Mouse (Mus musculus) A20 (cell line): ENCODE data around the gene B230104I21Rik.

Source experiments
- DNase-seq: peaks from one replicate; pipeline ENCODE4 v3.0.0-alpha.2; 2011; ENCODE audit warnings: low read depth, low spot score

The B230104I21Rik gene

DNA sequence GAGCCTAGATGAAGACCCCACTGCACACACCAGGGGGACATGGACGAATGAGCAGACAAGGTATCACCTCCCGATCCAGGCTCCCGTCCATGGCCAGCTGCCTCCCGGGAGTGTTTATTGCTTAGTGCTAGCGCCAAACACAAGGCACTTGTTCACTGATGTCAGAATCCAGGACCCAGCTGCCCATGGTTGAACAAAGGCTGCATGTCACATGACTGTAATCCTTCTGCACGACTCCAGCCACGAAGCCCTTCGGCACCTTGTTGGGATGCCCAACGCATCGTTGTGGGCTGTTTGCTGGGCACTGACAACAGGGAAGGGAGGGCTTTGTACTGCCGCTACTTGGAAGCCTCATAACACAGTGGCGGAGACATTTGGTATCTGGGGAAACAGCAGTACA lies at the start of gene B230104I21Rik:
TSS of gene B230104I21Rik (plus strand) at position 367 of the 400 bp plus-strand sequence.
- DNase-seq: no peak

DNA sequence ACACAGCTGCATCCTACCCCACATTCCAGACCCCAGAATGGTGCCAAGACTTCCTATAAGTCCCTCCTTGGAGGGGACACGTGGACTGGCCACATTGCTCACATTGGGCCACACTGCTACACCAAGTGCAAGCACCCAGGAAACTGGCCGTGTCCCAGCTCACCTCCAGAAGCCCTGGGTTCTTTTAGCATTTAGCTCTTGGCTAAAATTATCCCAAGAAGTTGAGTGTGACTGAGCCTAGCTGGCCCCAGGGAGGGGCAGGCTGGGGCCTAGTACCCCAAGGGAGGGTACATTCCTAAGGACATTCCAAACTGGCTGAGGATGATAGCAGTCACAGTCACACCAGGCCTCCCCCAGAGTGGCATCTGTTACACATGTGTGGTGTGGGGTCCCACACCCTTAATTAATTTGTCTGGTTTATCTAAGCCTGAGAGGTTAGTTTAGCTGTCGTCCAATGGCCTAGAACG lies 42.2 kb upstream of the B230104I21Rik start:
- no peak for DNase-seq

DNA sequence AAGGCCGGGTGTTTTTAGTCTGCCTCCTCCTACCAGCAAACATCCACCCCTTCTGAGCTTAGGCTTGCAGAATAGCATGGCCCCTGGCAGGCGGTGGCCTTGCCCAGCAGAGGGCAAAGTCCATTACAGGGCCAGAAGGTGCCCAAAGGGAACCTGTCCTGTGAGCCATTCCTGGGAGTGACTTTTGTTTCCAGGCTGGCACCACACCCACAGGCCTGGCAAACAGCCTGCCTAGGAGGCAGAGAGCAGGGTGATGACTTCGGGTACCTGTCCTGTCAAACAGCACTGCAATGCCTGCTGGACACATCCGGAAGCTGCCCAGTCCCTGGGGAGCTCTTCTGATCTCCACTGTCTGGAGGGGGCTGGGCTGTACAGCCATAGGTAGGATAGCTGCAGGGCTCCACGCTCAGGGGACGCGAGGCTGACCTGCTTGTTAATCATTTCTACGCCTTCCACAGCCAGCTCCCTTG lies 41.6 kb upstream of the B230104I21Rik start:
- no peak for DNase-seq

DNA sequence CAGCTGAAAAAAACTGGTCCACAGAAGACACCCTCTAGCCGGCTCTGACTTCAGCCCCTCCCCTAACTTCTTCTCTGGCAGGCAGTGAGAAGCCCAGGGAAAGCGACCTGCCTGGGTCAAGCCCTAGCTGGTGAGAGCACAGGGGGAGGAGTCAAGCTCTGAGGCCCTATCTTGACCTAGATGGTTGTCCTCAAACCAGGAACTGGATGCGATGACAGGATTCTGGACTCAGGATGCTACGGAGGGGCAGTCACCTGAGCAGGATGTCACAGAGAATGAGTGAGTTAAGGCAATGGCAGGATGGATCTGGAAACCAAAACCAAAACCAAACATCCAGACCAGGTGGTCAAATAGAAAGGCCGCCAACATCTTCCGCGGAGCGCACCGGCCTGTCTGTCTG lies 38.2 kb upstream of the B230104I21Rik start:
- DNase-seq: no peak

DNA sequence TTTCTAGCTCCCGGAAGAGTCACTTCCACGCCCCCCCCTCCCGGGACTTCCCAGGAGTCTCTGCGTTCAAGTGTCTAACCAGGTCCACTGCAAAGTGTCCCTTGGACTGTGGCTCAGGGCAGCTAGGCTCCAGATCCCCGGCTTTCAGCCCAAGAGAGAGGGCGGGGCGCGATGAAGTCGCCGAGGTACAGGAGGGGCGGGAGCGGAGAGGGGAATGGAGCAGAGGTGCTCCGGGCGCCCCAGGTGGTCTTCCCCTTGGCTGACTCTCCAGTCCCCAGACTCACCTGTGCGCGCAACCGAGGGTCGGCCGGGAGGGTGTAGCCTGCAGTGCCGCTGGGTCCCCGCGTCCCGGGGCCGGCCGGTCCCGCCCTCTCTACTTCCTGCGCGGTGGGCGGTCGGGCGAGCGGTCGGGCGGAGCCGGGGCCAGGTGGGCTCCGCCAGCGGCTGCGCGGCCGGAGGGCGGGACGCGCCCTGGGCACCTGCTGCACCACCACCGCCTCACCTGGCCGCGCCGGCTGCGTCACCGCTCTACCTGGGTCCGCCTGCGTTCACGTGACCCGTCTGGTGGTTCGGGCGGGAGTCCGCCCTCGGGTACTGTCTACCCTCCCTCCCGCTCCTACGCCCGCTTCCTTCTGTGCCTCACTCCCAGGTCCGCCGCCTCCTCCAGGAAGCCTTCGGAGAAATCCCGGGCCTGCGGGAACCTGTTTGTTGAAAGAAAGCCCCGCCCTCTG lies 36.2 kb upstream of the B230104I21Rik start:
- DNase-seq: no peak

DNA sequence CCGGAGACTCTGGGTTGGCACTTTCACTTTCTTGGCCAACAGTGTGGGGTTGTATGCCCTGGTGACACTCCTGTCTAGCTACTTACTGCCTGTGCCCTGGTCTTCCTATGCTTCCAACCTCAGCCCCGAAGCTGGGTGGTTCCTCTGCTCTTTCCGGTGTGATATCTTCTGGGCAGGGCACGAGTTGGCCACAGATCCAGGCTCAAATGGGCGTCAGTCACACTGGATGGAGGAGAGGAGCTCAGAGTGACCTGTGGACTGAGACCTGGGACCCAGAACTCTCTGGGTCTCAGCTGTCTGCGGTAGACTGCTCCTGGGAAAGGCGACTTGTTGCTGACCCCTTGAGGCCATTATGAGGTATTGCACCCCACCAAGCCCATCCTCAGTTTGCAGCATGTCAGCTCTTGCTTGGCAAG lies 34.5 kb upstream of the B230104I21Rik start, which contains the start of gene Arhgef16:
TSS of gene Arhgef16 (minus strand) at position 211 of the 416 bp plus-strand sequence.
- DNase-seq: no peak

DNA sequence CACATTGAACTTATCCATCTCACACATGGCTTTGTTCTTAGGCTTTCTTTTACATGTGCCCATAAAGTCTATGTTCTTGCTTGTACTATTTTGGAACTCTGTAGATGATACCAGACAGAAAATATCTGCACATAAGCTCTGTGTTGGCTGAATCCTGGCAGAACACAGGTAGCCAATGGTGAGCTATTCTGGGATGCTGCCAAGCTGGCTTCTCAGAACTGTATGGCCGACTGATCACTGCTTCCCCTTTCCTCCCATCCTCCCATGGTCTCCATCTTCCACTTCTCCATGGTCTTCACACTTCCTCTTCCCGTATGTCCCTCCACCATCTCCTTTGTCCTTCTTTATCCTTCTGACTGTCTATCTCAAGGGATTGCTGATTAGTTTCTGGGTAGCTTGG lies 26.8 kb upstream of the B230104I21Rik start:
- DNase-seq: no peak

DNA sequence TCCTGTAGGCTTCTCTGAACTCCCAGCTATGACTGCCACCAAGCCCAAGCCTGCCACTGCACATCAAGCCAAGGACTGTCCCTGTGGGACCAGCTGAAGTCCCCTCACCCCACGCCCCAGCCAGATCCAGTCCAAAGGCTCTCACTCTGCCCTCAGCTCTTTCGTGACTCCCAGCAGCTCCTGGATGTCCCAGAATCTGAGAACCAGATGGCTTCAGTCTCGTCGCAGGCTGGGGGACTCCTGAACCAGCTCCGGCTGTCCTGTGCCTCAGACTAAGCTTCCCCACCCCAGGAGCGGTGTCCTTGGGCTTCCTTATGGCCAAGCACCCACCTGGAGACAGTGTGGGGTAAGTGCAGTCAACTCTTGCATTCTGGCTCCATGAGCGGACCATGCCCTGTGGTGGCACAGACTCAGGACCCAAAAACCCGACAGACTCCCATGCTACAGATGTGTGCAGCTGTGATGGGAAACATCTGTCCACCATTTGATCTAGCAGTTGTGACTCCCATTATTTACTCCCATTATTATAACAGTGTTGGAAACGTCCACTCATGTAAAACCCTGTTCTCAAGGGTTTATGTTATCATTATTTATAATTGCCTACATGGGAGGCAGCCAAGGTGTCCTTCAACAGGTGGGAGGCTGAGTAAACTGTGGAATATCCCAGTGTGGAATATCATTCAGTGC lies 25.2 kb upstream of the B230104I21Rik start:
- DNase-seq: no peak

DNA sequence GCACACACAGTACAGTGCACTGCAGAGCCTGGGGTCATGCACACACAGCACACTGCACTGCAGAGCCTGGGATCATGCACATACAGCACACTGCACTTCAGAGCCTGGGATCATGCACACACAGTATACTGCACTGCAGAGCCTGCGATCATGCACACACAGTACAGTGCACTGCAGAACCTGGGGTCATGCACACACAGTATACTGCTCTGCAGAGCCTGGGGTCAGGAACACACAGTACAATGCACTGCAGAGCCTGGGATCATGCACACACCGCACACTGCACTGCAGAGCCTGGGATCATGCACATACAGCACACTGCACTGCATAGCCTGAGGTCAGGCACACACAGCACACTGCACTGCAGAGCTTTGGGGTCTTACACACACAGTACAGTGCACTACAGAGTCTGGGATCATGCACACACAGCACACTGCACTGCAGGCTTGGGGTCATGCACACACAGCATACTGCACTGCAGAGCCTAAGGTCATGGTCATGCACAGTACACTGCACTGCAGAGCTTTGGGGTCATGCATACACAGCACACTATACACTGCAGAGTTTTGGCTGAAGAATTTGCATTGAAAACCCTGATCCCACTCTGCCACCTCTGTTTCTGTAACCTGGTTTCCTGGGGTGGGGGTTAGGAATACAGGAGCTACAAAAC lies 23.6 kb upstream of the B230104I21Rik start:
- no peak for DNase-seq

DNA sequence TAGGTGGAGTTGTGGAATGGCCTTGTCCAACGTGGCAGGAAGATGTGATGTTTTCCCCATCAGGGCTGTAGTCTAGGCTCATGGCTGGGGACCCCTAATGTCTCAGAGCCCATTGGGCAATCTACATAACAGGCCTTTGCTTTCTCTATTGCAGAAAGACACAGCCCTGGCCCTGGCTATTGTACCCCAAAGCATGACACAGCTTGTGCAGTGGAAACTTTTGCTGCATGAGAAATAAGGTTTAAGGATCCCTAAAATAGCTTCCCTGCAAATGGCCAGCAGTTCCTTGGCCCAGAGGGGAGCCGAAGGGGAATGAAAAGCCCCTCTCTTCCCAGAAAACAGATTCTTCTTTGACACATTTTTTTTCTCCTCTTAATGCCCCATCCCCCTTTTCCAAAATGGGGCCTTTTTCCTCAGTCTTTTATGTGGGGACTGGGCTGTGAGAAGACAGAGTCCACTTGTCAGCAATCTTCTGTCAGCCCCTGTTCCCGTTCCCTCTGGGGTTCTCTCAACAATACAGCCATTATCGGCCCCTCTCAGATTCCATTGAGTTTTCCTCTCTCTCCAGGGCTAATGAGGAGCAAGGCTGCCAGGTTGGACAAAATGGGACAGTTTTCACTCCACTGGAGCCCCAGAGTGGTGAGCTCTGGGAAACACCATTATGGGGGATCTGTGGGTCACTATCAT lies 22.8 kb upstream of the B230104I21Rik start:
- no peak for DNase-seq

DNA sequence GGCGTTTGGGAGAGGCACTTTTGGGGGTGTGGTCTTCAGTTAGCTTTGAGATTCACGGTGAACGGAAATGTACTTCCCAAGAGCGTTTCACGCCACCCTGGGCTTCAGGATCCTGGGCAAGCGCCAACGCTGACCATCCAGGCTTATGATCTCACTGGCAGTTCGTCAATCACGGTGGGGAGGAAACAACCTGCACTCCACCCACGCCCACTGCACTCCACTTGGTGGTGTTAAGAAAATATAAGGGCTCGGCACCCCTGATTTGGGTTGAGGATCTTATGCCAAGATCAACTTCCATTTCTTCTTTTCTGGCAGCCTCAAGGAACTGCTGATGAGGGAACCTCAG lies 22.3 kb upstream of the B230104I21Rik start:
- no peak for DNase-seq

DNA sequence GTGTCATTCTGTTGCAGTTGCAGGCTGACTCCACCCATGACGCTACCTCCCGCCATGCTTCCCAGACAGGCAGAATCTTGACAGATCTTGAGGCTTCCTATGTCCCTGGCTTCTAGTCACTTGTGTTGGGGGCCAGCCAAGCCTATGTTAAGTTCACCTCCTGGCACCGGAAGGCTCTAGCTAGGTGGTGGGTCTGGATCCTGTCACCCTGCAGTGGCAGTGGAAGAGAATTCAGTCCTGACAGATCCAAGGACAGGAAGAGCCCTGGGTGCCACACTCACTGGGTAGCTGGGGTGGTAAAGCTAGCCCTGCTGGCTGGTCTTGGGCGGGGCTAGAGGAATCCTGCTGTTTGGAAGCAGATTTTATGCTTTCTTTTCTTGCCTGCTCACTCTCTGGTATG lies 10.5 kb upstream of the B230104I21Rik start:
- DNase-seq: no peak

DNA sequence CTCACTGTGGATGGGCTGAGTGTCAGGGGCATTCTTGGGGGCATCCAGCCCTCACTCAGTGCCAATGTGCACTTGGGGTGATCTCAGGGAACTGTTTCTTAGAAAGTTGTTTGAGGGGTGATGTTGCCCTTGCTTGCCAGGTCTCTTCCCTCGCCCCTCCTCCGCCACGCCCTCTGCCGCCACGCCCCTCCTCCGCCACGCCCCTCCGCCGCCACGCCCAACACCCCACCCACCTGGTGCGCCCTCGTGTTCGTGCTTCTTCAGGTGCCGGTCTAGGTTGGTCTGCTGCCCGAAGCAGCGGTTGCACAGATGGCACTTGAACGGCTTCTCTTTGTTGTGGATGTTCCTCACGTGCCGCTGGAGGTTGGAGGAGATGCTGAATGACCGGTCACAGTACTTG lies 7.5 kb upstream of the B230104I21Rik start:
- no peak for DNase-seq

DNA sequence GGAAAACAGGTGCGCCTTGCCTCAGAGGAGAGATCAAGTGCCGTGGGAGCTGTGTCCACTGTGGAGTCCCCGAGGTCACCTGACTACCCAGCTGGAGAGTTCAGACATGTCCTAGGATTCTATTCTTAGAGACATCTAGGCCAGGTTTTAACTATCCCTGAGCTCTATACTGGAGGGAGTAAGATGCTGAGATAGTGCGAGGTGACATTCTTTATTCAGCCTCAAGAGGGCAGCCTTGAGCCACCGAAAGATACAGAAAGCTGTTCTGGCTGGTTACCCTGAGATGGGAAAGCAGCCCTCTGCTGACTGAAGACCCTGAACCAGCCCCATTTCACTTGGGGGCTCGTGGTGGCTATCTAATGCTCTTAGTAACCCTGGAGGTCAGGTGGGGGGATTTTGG lies 7.1 kb upstream of the B230104I21Rik start:
- DNase-seq: no peak

DNA sequence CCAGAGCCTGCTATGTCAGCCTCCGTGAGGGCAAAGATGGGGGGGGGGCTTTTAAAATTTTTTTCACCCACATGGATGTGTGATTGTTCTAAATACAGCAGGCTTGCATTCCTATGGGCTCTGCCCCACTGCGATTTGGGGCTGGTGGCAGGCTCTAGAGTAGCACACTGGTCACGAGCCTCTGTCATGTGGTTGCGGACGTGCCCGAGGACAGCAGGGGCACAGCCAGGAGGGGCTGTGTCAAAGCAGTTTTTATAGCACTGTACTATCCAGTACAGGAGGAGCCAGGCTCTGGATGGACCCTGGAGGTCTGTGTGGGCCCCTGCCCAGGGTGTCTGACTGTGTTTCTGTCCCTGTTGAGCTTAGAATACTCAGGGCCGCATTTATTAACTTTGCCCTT lies 5.9 kb upstream of the B230104I21Rik start:
- DNase-seq: no peak

DNA sequence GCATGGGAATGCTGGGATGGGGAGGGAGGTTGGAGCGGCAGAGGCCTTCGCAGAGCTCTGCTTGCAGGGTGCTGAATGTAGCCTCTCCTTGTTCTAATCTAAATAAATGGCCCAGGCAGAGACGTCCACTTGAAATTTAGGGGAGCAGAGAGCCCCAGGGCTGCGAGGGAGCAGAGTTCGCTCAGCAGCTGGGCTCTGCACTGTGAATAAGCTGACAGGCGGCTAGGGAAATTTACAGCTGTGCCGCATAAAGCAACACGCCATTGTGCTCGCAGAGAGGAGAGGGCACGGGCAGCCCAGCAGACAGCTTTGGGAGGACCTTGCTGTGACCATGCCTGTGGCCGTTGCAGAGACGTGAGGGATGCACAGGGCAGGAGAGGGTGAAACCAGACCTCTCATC lies 4.7 kb upstream of the B230104I21Rik start:
- no peak for DNase-seq

DNA sequence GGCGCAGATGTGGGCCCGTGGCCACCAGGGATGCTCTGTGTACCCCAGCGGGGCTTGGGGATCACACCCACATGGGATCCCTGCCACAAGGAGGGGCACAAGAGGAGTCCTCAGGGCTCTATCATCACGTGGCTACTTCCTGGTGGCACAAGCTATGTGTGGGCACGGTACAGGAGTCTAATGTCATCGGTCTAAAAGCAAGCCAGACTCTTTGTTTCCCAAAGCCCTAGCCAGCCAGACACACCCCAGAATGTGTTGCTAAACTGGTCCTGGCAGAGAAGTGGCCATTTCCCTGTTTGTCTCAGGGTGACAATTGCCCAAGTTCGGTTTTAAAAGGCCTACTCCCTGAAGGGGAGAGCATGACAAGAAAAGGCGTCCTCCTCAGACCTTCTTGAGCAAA lies 2.6 kb upstream of the B230104I21Rik start:
- DNase-seq: no peak

DNA sequence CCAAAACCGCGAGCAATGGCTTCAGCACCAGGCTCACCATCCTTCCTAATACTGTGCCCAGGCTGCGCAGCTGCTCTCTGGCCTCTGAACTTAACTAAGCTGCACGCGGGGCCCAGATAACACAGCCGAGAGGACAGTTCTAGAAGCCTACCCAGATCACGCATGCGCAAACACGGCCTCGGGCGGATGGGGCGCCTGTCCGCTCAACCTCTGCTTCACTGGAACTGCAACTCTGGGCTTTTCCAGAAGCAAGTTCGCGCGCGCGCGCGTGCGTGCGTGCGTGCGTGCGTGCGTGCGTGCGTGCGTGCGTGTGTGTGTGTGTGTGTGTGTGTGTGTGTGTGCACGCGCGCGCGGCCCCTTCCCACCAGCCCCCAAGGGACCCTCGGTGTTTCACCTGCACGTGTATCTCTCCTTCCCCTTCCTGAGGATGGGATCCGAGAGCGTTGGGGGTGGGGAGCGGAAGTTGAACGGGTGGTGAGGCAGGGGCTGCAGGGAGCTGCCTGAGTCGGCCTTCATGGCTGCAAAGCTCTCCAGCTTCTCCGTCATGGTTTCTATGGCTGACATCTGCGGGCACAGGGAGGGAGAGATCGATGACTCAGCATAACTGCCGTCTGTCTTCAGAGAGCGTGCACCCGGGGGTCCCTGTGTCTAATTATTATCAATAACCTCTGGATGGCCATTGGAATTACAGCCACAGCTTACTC lies 1.1 kb upstream of the B230104I21Rik start:
- DNase-seq: no peak

DNA sequence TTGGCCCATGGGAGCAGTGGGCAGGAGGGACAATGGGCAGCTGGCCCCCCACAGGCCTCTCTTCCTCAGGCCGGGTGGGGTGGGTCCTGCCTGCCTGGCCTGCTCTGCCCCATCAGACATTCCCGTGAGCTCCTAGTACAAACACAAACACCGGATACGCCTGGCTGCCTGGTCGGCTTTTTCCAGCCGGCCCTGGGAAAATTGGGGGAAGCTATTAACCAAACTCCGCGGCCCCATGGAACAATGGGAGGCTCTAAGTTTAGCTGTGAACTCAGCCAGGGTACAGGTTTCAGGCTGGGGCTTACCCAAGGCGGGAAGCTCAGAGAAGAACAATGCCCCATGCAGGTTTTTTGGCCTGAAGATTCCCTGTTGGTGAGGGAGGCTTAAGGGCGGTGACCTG lies 723 bp downstream of the B230104I21Rik start:
- DNase-seq: no peak

DNA sequence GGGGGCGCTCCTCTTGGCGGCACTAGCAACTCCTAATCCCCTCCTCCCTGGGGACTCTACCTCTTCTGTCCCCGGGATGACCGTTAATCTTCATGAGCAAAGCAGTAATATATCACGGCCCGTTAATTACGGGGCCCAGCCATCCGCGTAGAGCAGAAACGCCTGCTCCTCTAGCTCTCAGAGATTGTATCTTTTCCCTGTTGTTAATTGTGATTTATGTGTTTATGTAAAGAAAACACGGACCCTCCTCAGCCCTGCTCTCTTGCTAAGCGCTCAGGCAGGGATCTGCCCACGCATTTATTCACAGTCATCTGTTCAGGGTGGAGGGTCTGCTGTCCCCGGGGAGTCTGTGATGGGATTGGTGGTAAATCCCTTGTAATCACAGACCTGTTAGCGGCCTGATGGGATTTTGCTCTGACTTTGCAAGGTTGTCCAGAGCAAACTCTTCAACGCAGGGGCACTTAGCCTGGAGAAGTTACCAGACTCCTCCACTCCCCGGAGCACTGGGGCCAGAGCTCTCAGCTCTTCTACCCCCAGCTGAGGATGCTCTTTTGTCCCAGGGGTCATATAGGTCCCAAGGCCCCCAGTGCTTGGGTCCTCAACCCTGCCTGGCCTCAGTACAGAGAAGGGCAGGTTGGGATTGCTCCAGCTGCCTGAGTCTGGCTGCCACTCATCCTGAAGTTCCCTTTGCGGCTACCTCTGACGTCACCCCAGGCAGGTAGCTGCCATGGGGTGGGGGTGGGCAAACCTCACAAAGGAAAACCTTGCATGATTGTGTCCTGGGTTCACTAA lies 11.0 kb downstream of the B230104I21Rik start:
- no peak for DNase-seq
